Mouse (Mus musculus) small intestine, adult 2 months (tissue): ENCODE data around the gene Plce1. TPM values are rescaled to one million over a fixed set of nuclear protein-coding genes. Genes with fewer than 3 reads are reported as not detected.

ENCODE experiments used
- H3K27ac ChIP-seq: fragments of 200-500 bp; 2 replicates; pipeline ENCODE4 v1.5.1; 2012; ENCODE audit warnings: low read depth, low read length, control low read depth, inconsistent platforms; ENCODE audit not compliant: insufficient read depth
- H3K27me3 ChIP-seq: fragments of 200-500 bp; 2 replicates; pipeline ENCODE4 v1.6.1; 2012; ENCODE audit warnings: mild to moderate bottlenecking, moderate library complexity, low read length, inconsistent platforms; ENCODE audit not compliant: control insufficient read depth, insufficient read depth
- H3K36me3 ChIP-seq: fragments of 200-500 bp; 2 replicates; pipeline ENCODE4 v1.6.1; 2012; ENCODE audit warnings: mild to moderate bottlenecking, low read length, control low read depth, inconsistent platforms; ENCODE audit not compliant: control insufficient read depth, insufficient read depth
- H3K4me1 ChIP-seq: fragments of 200-500 bp; 2 replicates; pipeline ENCODE4 v1.6.1; 2012; ENCODE audit warnings: low read length, inconsistent platforms, mixed read lengths; ENCODE audit not compliant: control insufficient read depth, insufficient read depth, insufficient read length
- H3K4me3 ChIP-seq: fragments of 200-500 bp; 2 replicates; pipeline ENCODE4 v1.5.1; 2012; ENCODE audit warnings: low read depth, mild to moderate bottlenecking, control low read depth, inconsistent platforms, low read length, moderate library complexity
- CTCF ChIP-seq: fragments of 200-500 bp; IDR thresholded peaks from 2 replicates; pipeline ENCODE4 v1.5.1; 2012; ENCODE audit warnings: low read depth, mild to moderate bottlenecking, control low read depth, inconsistent platforms, low read length, moderate library complexity, mixed read lengths; ENCODE audit not compliant: insufficient replicate concordance, insufficient read length; ENCODE audit errors: extremely low read depth
- POLR2A ChIP-seq: fragments of 200-500 bp; IDR thresholded peaks from 2 replicates; pipeline ENCODE4 v1.6.1; 2012; ENCODE audit warnings: low read depth, mild to moderate bottlenecking, control low read depth, inconsistent platforms, low read length, moderate library complexity
- WGBS: fragments of 180-500 bp; shearing (Covaris S2); methylation state at CpG from one replicate; pipeline ENCODE4 v1.1.7; 2018; 5-methylcytosine and 5-hydroxymethylcytosine counted together
- polyA plus RNA-seq: library from polyadenylated mRNA; depleted of rRNA; stranded (reverse); fragments of >200 nt; gene quantifications from 2 replicates; pipeline ENCODE4 v1.2.3, GENCODE M21; 2012

Plce1 gene
- polyA plus RNA-seq, 1 experiment: 2.6 TPM

DNA sequence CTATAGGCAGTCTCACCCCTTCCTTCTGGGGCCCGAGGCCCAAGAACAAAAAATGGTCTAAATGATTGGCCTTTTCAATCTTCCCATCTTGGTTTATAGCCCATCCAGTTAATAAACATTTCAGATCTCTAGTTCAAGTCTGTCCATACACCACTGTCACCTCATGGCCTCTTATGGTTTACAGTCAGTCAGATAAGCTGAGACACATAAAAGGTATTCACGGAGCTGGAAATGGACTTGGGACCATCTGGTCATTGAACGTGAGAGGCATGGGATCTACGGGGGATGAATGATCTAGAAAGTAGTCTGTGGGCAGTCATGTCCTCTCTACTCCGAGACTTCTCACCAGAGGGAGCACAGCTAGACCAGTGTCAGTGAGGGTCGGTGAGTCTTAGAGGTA is 210.6 kb downstream of the Plce1 start:
- no peak overlapping the region for H3K4me3 ChIP-seq
- WGBS: 72% methylated on average over 6 of the region's 6 CpGs
- no peaks in the 10 kb centered on the region for H3K27me3 ChIP-seq
- H3K36me3 ChIP-seq: 0 out of 2 replicates have a peak, but pooled peaks cover 3% of the 10 kb centered on the region
- no peak overlapping the region for H3K27ac ChIP-seq
- peaks cover 7% of the 10 kb centered on the region; the same call in 1 of the 2 replicates for H3K4me1 ChIP-seq
- TF ChIP-seq POLR2A (no peak), CTCF (no peak)

DNA sequence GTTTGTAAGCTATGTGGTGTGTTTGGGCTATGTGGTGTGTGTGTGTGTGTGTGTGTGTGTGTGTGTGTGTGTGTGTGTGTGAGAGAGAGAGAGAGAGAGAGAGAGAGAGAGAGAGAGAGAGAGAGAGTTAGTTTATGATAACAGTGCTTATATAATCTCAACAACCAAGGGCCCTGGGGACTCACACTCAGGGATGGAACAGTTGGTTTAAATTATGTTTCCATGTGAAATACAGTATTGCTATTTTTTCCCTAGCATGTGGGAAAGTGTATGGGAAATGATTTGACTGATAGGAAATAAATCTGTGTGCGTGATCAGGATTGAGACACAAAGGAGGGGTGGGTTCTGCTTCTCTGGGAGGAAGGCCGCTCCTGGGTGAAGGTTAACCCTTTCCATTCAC is 212.4 kb downstream of the Plce1 start:
- WGBS: 72% methylated on average over 2 of the region's 2 CpGs
- Histone ChIP-seq H3K27ac (no peak overlapping the region), H3K27me3 (no peaks in the 10 kb centered on the region), H3K4me3 (no peak overlapping the region), H3K36me3 (0 out of 2 replicates have a peak, but pooled peaks cover 3% of the 10 kb centered on the region), H3K4me1 (0 out of 2 replicates have a peak, but pooled peaks cover under 1% of the 10 kb centered on the region)
- TF ChIP-seq CTCF (no peak), POLR2A (no peak)

DNA sequence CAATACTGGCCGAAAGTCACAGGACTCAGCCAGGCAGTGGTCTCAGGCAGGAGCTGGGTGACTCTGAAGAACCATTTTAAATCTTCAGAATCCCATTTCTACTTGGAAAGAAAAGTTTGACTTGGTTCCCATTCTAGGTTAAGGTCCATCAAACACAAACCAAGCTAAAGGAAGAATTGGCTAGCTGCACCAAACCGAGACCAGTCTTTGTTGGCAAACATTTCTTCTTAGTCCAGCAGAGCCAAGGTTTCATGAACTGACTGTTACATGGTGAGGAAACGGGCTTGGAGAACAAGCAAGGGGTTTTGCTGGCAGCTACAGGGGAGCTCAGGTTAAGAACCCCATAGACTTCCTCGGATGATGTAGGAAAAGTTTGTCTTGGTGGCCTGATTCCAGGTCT is 212.9 kb downstream of the Plce1 start:
- Histone ChIP-seq H3K4me1 (no peaks in the 10 kb centered on the region), H3K36me3 (0 out of 2 replicates have a peak, but pooled peaks cover 4% of the 10 kb centered on the region), H3K27me3 (no peaks in the 10 kb centered on the region), H3K4me3 (no peak overlapping the region), H3K27ac (no peak overlapping the region)
- no peak for TF ChIP-seq CTCF
- no peak for TF ChIP-seq POLR2A
- WGBS: 89% methylated on average over 4 of the region's 4 CpGs

DNA sequence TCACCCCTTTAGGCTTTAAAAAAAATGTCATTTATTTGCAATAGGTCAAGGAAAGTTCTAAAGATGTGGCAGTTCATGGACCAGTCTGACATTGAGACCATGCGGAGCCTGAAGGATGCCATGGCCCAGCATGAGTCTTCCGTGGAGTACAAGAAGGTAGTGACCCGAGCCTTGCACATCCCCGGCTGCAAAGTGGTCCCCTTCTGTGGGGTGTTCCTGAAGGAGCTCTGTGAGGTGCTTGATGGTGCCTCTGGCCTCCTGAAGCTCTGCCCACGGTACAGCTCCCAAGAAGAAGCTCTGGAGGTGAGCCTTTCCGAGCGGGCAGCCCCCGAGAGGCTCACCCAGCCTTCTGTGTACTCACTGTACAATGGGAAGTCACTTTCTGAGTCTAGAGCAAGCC is 220.9 kb downstream of the Plce1 start:
- Histone ChIP-seq H3K27ac (no peak overlapping the region), H3K4me3 (no peak overlapping the region), H3K36me3 (peaks cover 4% of the 10 kb centered on the region; the same call in 1 of the 2 replicates), H3K4me1 (no peaks in the 10 kb centered on the region), H3K27me3 (no peaks in the 10 kb centered on the region)
- no peak for TF ChIP-seq CTCF
- TF ChIP-seq POLR2A: no peak
- 94% methylated on average over 8 of the region's 8 CpGs for WGBS

DNA sequence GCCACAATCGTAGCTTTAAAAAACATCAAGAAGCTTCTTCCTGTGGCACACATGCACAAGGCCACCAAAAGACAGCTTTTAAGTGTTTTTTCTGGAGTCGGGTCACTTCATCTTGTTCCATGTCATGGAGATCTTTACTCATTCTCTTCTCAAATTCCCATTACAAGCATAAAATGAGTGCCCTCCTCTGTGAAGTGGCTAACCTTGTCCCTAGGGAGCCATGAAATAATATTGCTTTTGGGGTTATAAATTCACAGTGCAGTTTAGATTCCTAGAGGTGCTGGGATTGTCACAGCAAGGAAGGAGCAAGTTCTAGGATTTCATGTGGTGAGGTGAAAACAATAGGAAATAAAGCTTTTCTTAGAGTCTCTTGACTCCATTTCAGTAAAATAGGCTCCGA is 223.8 kb downstream of the Plce1 start:
- Histone ChIP-seq H3K4me1 (no peaks in the 10 kb centered on the region), H3K27me3 (no peaks in the 10 kb centered on the region), H3K36me3 (peaks cover 3% of the 10 kb centered on the region; the same call in 1 of the 2 replicates), H3K4me3 (no peak overlapping the region), H3K27ac (no peak overlapping the region)
- TF ChIP-seq CTCF (no peak), POLR2A (no peak)
- WGBS: 88% methylated on average over 3 of the region's 3 CpGs

DNA sequence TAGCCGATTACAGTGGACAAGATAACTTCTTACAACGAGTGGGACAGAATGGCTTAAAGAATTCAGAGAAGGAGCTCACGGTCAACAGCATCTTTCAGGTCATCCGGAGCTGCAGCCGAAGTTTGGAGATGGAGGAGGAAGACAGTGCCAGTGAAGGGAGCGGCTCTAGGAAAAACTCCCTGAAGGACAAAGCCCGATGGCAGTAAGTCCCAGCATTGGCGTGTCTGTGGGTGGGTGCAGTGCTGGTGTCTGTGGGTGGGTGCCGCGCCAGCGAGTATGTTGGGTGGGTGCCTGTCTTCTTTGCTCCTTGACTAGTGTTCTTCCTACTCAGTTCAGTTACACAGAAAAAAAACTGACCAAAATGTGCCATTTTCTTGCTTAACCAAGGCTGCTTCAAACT is 224.3 kb downstream of the Plce1 start:
- TF ChIP-seq POLR2A (no peak), CTCF (no peak)
- H3K27me3 ChIP-seq: no peaks in the 10 kb centered on the region
- WGBS: 89% methylated on average over 11 of the region's 11 CpGs
- H3K4me1 ChIP-seq: no peaks in the 10 kb centered on the region
- peaks cover 3% of the 10 kb centered on the region; the same call in 1 of the 2 replicates for H3K36me3 ChIP-seq
- no peak overlapping the region for H3K4me3 ChIP-seq
- no peak overlapping the region for H3K27ac ChIP-seq

DNA sequence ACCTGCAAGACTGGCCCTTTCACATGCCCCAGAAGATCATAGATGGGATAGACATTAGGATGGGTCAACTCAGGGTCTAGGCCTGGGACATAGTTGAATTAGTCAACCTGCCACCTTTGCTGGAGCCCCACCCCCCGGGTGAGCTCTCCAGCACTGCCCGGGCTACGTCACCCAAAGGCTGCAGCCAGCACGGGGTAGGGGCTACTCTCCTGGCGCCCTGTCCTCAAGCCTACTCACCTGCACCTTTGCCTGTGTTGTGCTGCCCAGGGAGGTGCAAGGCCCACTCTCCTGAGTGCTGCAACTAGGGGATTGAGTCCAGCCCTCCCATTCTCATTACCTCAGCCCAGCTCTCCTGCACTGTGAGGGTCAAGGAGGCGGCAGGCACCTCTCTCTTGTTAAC is 225.5 kb downstream of the Plce1 start:
- Histone ChIP-seq H3K4me3 (no peak overlapping the region), H3K36me3 (0 out of 2 replicates have a peak, but pooled peaks cover 3% of the 10 kb centered on the region), H3K4me1 (no peaks in the 10 kb centered on the region), H3K27me3 (no peaks in the 10 kb centered on the region), H3K27ac (no peak overlapping the region)
- WGBS: 87% methylated on average over 6 of the region's 6 CpGs
- TF ChIP-seq CTCF (no peak), POLR2A (no peak)

DNA sequence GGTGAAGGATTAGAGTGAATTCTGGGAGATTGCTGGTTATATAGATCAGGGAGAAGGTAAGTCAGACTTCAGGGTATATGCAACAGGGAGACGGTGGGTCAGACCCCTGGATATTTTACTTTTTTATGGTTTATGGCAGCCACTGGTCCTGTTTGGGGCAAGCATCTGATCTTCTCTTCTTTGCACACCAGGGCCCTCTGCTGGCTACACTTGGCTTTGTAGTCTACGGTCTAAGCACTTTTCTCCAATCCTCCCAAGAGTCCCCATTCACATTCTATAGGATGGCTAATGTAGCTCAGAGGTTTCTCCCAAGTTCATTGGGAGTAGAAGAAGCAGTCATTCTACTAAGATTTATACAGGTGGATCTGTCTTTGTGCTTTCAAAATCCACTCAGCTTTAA is 228.5 kb downstream of the Plce1 start:
- Histone ChIP-seq H3K4me3 (no peak overlapping the region), H3K4me1 (no peaks in the 10 kb centered on the region), H3K36me3 (0 out of 2 replicates have a peak, but pooled peaks cover 3% of the 10 kb centered on the region), H3K27me3 (no peaks in the 10 kb centered on the region), H3K27ac (no peak overlapping the region)
- 85% methylated on average over 2 of the region's 2 CpGs for WGBS
- no peak for TF ChIP-seq POLR2A
- peak; percentile 35; the same call in 1 of the 2 replicates for TF ChIP-seq CTCF
